In genomic region chr17:53566161-53566918, GRCm38 (mm10) we compare ENCODE assay signal across 8 mouse cellular contexts. TPM values are rescaled to one million over a fixed set of nuclear protein-coding genes. Genes with fewer than 3 reads are reported as not detected.
DNase-seq lines count a peak whose midpoint lies in the region; ATAC-seq and TF ChIP-seq lines count a peak whose summit lies in the region.

Kat2b (plus strand) TSS chr17:53566861.

- peak within 1 kb of the TSS; percentile 91 for H3K4me3 ChIP-seq in forebrain, embryonic 16.5 days (replicated peaks; ENCODE audit: low read length)
- peak within 1 kb of the TSS; percentile 67 for H3K4me3 ChIP-seq in hindbrain, embryonic 11.5 days (ENCODE audit: low read depth, low read length)
- peak within 1 kb of the TSS; percentile 99 for H3K4me3 ChIP-seq in small intestine, adult 2 months (ENCODE audit: low read depth, low read length)

- peak within 1 kb of the TSS; percentile 96 for H3K27ac ChIP-seq in forebrain, embryonic 16.5 days (ENCODE audit: low read length)
- H3K27ac ChIP-seq in hindbrain, embryonic 11.5 days (ENCODE audit: low read depth, low read length), result peak within 1 kb of the TSS; percentile 97
- H3K27ac ChIP-seq in small intestine, adult 2 months (ENCODE audit: insufficient read depth, low read depth, low read length), result peak within 1 kb of the TSS; percentile 89

- H3K9me3 ChIP-seq in forebrain, embryonic 16.5 days (ENCODE audit: control insufficient read depth, low read length), result no peaks in the 10 kb centered on the region
- H3K9me3 ChIP-seq in hindbrain, embryonic 11.5 days (ENCODE audit: control insufficient read depth, low read length), result no peaks in the 10 kb centered on the region

- H3K36me3 ChIP-seq in forebrain, embryonic 16.5 days (ENCODE audit: control insufficient read depth, insufficient read depth), result no peaks in the 10 kb centered on the region
- H3K36me3 ChIP-seq in hindbrain, embryonic 11.5 days (ENCODE audit: control insufficient read depth, insufficient read depth, low read length), result no peaks in the 10 kb centered on the region
- H3K36me3 ChIP-seq in small intestine, adult 2 months (ENCODE audit: control insufficient read depth, insufficient read depth, low read length), result no peaks in the 10 kb centered on the region

- DNase-seq in frontal cortex, adult 2 months (ENCODE audit: extremely low spot score in 1 of 2, low spot score in 1 of 2), result peak in 1 of 2 experiments; percentile 34
- no peak for DNase-seq in frontal cortex, postnatal 10 days (ENCODE audit: low spot score in 2 of 2)
- peak; percentile 70 for DNase-seq in cerebellum, adult 11-12 months
- peak; percentile 58 for DNase-seq in hindbrain, embryonic 11.5 days (ENCODE audit: low spot score)
- no peak for DNase-seq in layer of hippocampus, postnatal 36 days
- peak; percentile 63 for DNase-seq in lung, postnatal 36 days

- H3K9ac ChIP-seq in forebrain, embryonic 16.5 days (replicated peaks; ENCODE audit: low read depth, low read length), result peak within 1 kb of the TSS; percentile 94
- H3K9ac ChIP-seq in hindbrain, embryonic 11.5 days (ENCODE audit: low read depth, low read length), result peak within 1 kb of the TSS; percentile 92

- TF ChIP-seq CTCF in small intestine, adult 2 months (IDR thresholded peaks at IDR 0.05; ENCODE audit: extremely low read depth, insufficient read length, insufficient replicate concordance, low read depth, low read length), result no peak

- peaks cover 29% of the 10 kb centered on the region for H3K4me1 ChIP-seq in forebrain, embryonic 16.5 days (replicated peaks; ENCODE audit: control insufficient read depth, insufficient read depth, low read length)
- peaks cover 3% of the 10 kb centered on the region for H3K4me1 ChIP-seq in hindbrain, embryonic 11.5 days (replicated peaks; ENCODE audit: control insufficient read depth, insufficient read depth, low read length)
- H3K4me1 ChIP-seq in small intestine, adult 2 months (ENCODE audit: control insufficient read depth, insufficient read depth, insufficient read length, low read length), result peaks cover 12% of the 10 kb centered on the region

- no peak for ATAC-seq in forebrain, embryonic 16.5 days
- no peak for ATAC-seq in hindbrain, embryonic 11.5 days (ENCODE audit: low FRiP score)

- no peaks in the 10 kb centered on the region for H3K27me3 ChIP-seq in forebrain, embryonic 16.5 days (replicated peaks; ENCODE audit: control insufficient read depth, insufficient read depth, low read length)
- H3K27me3 ChIP-seq in hindbrain, embryonic 11.5 days (ENCODE audit: control insufficient read depth, insufficient read depth, low read length), result no peaks in the 10 kb centered on the region
- no peaks in the 10 kb centered on the region for H3K27me3 ChIP-seq in small intestine, adult 2 months (ENCODE audit: control insufficient read depth, insufficient read depth, low read length)

- H3K4me2 ChIP-seq in forebrain, embryonic 16.5 days (ENCODE audit: low read length), result peak within 1 kb of the TSS; percentile 88
- peak within 1 kb of the TSS; percentile 81 for H3K4me2 ChIP-seq in hindbrain, embryonic 11.5 days (replicated peaks; ENCODE audit: low read depth, low read length)

- under 1% methylated on average over 20 of the region's 20 CpGs for WGBS in forebrain, embryonic 16.5 days
- 3% methylated on average over 20 of the region's 20 CpGs for WGBS in hindbrain, embryonic 11.5 days
- WGBS in small intestine, adult 2 months, result under 1% methylated on average over 20 of the region's 20 CpGs

- TF ChIP-seq POLR2A in small intestine, adult 2 months (IDR thresholded peaks at IDR 0.05; ENCODE audit: low read depth, low read length), result no peak

RNA-seq across cellular contexts. Expression of gene Kat2b, which starts in this region (rescaled TPM):
- 15.2 and 15.4 TPM in 2 replicates for polyA plus RNA-seq in frontal cortex, adult 2 months (2012; rRNA removed)
- 6.0 and 6.2 TPM in 2 replicates for polyA plus RNA-seq in forebrain, embryonic 16.5 days (2015; fragmentation: Nextera tagmentation; extraction: Ambion mirVana)
- 4.4 and 9.6 TPM in 2 replicates for polyA plus RNA-seq in hindbrain, embryonic 11.5 days (2014; fragmentation: Nextera tagmentation; extraction: Ambion mirVana)
- total RNA-seq in layer of hippocampus, postnatal 36 days (2021), result 10 to 100 TPM; 15.0 to 18.8 TPM
- 4.4 and 8.5 TPM in 2 replicates for polyA plus RNA-seq in small intestine, adult 2 months (2012; rRNA removed)

Comparison
In these comparisons a context has a peak if more than half of its experiments do, and no peak if none do; other contexts are left out.
1. DNase-seq: peak in cerebellum, adult 11-12 months (single experiment), hindbrain, embryonic 11.5 days (single experiment) and lung, postnatal 36 days (single experiment); none in frontal cortex, postnatal 10 days (0 of 2) and layer of hippocampus, postnatal 36 days (0 of 2).
2. Peak in every context shown above with its lines, with median percentiles within 50 percentile points of each other: H3K27ac ChIP-seq and H3K4me3 ChIP-seq.